Mouse (Mus musculus): ENCODE data around the gene Olfr665. TPM values are rescaled to one million over a fixed set of nuclear protein-coding genes. Genes with fewer than 3 reads are reported as not detected.
"Not testable (repeated sequence)": the region's sequence is repeated elsewhere in the genome, so short reads cannot be mapped to it uniquely, and the experiment has no call there.

Olfr665 gene
- not detected in 2 replicates for polyA plus RNA-seq (2015; fragmentation: Nextera tagmentation; extraction: Ambion mirVana)

DNA sequence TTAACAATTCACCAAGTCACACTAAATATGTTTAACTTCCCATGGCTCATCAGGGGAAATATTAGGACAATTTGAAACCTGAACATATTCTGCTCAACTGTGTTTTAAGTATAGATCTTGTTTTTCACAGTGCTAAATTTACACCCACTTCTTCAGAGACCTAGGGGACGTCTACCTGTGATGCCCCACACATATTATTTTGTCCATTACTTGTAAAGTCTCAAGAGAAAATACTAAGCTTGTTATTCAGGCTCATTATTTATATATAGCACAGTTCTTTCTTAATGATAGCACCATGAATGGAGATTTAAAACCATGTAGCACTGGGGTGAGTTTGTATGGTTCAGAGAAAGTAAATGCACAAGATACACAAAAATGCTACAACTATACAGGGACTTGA lies at the start of gene Olfr665:
Gene Olfr665, plus strand, starts transcription at position 301 of the 400 bp plus-strand sequence.
- Histone ChIP-seq H3K9ac (no peak within 1 kb of the TSS), H3K4me1 (no peaks in the 10 kb centered on the region), H3K4me2 (no peak within 1 kb of the TSS), H3K9me3 (no peaks in the 10 kb centered on the region), H3K36me3 (no peaks in the 10 kb centered on the region), H3K27ac (no peak within 1 kb of the TSS), H3K4me3 (no peak within 1 kb of the TSS), H3K27me3 (no peaks in the 10 kb centered on the region)
- 24% methylated on average over 1 of the region's 1 CpGs for WGBS
- ATAC-seq (ENCODE audit: borderline replicate concordance, extremely low read depth, low FRiP score, low TSS enrichment), result no peak

DNA sequence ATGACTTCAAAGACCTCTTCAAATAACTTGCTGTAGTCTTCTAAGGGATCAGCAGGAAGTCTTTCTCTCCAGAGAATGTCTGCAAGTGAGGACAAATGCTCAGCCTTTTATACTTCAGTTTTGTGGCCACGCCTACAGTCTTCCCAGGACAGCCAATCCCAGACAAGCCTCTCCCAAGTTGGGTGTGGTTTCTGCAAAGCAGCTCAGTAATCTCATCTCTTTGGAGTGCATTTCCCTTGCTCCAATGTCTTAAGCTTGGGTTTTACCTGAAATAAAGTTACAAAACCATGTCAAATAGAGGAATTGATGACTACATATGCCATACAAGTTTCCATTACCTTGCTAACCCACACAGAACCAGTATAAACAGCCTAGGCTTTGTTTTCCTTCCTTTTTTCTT lies 35.3 kb upstream of the Olfr665 start, which contains the start of gene Usp17lb:
Gene Usp17lb, minus strand, starts transcription at position 101 of the 400 bp plus-strand sequence.
- 57% methylated on average over 1 of the region's 1 CpGs for WGBS
- Histone ChIP-seq H3K4me3 (no peak within 1 kb of the TSS), H3K4me2 (no peak within 1 kb of the TSS), H3K36me3 (no peaks in the 10 kb centered on the region), H3K27ac (no peak within 1 kb of the TSS), H3K9ac (no peak within 1 kb of the TSS), H3K9me3 (no peaks in the 10 kb centered on the region), H3K27me3 (no peaks in the 10 kb centered on the region), H3K4me1 (no peaks in the 10 kb centered on the region)
- ATAC-seq (ENCODE audit: borderline replicate concordance, extremely low read depth, low FRiP score, low TSS enrichment), result no peak

DNA sequence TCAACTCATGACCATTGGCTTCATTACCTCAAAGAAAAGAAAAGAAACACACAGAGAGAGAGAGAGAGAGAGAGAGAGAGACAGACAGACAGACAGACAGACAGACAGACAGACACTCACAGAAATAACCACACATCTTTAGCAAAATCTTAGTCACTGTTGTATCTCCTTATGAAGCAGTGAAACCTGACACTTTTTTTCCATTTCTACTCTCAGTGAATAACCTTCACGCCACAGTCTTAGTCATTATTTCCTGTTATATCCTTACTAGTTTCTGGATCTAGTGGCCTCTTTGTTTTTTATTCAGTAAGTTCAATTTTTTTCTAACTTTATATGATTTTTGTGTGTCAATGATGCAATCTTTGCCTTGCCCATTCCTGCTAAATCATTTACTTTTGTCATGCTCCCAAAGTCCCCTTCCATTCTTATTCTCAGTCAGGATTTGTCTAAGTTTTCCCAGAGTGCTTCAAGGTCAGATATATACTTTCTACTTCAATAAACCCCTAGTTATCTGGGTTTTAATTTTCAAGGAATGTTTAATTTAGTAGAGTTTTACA lies 34.0 kb upstream of the Olfr665 start:
- H3K27ac ChIP-seq, result no peak overlapping the region
- H3K27me3 ChIP-seq, result no peaks in the 10 kb centered on the region
- H3K9ac ChIP-seq, result no peak overlapping the region
- H3K36me3 ChIP-seq, result no peaks in the 10 kb centered on the region
- WGBS, result 72% methylated on average over 1 of the region's 1 CpGs
- H3K4me3 ChIP-seq, result no peak overlapping the region
- H3K4me1 ChIP-seq, result no peaks in the 10 kb centered on the region
- H3K4me2 ChIP-seq, result no peak overlapping the region
- H3K9me3 ChIP-seq, result no peaks in the 10 kb centered on the region
- no peak for ATAC-seq (ENCODE audit: borderline replicate concordance, extremely low read depth, low FRiP score, low TSS enrichment)

DNA sequence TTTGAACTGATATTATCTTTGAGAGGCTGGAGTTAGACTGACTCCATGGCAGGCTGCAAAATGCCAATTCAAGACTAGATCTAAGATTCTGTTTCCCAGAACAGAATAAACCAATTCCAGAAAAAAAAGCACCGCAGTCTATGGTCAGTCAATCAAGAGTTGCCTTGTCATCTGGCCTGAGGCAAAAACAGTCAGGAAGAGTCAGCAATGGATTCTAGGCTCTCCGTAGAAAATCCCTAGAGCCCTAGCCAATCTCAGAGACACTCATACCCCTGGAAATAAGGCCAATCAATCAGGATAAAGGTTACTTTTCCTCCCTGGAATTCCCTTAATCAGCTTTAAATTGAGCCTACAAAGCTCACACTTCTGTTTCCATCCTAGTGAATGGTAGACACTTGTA lies 26.3 kb upstream of the Olfr665 start:
- WGBS, result 74% methylated on average over 2 of the region's 2 CpGs
- H3K9ac ChIP-seq; H3K27me3 ChIP-seq; H3K9me3 ChIP-seq; H3K4me2 ChIP-seq; H3K4me3 ChIP-seq; H3K36me3 ChIP-seq; H3K27ac ChIP-seq; H3K4me1 ChIP-seq; ATAC-seq (ENCODE audit: borderline replicate concordance, extremely low read depth, low FRiP score, low TSS enrichment): not testable (repeated sequence)

DNA sequence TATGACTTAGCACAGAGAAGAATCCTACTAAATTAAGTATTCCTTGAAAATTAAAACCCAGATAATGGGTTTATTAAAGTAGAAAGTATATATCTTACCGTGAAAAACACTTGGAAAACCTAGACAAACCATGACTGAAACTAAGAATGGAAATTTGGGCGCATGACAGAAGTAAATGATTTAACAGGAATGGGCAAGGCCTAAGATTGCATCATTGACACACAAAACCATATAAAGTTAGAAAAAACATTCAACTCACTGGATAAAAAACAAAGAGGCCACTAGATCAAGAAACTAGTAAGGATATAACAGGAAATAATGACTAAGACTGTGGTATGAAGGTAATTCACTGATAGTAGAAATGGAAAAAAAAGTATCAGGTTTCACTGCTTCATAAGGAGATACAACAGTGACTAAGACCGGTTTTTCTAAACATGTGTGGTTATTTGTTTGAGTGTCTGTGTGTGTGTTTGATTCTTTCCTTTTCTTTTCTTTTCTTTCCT lies 22.5 kb upstream of the Olfr665 start:
- Histone ChIP-seq H3K4me3 (no peak overlapping the region), H3K27ac (no peak overlapping the region), H3K4me1 (no peaks in the 10 kb centered on the region), H3K27me3 (no peaks in the 10 kb centered on the region), H3K4me2 (no peak overlapping the region), H3K36me3 (no peaks in the 10 kb centered on the region), H3K9ac (no peak overlapping the region), H3K9me3 (no peaks in the 10 kb centered on the region)
- WGBS, result 65% methylated on average over 3 of the region's 3 CpGs
- no peak for ATAC-seq (ENCODE audit: borderline replicate concordance, extremely low read depth, low FRiP score, low TSS enrichment)

DNA sequence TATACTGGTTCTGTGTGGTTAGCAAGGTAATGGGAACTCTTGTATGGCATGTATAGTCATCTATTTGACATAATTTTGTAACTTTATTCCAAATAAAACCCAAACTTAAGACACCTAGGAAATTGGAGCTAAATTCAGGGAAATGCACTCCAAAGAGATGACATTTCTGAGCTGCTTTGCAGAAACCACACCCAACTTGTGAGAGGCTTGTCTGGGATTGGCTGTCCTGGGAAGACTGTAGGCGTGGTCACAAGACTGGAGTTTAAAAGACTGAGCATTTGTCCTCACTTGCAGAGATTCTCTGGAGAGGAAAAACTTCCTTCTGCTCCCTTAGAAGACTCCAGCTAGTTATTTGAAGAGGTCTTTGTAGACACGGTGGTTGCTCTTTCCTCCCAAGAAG lies 21.1 kb upstream of the Olfr665 start, which contains the start of gene Usp17la:
Gene Usp17la, plus strand, starts transcription at position 301 of the 400 bp plus-strand sequence.
- H3K27ac ChIP-seq; ATAC-seq (ENCODE audit: borderline replicate concordance, extremely low read depth, low FRiP score, low TSS enrichment); H3K9ac ChIP-seq; H3K4me3 ChIP-seq; H3K9me3 ChIP-seq; H3K36me3 ChIP-seq; H3K27me3 ChIP-seq; H3K4me2 ChIP-seq; H3K4me1 ChIP-seq: not testable (repeated sequence)
- WGBS, result 60% methylated on average over 2 of the region's 2 CpGs

DNA sequence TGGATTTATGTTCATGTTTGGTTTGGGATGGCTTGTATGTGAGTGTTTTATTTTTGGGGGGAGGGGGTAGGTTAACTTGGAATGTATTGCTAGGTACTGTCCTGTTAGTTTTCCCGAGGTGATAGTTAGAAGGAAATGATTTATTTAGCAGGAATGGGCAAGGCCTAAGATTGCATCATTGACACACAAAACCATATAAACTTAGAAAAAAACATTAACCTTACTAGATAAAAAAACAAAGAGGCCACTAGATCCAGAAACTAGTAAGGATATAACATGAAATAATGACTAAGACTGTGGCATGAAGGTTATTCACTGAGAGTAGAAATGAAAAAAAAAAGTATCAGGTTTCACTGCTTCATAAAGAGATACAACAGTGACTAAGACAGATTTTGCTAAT lies 20.1 kb upstream of the Olfr665 start:
- no peak for ATAC-seq (ENCODE audit: borderline replicate concordance, extremely low read depth, low FRiP score, low TSS enrichment)

DNA sequence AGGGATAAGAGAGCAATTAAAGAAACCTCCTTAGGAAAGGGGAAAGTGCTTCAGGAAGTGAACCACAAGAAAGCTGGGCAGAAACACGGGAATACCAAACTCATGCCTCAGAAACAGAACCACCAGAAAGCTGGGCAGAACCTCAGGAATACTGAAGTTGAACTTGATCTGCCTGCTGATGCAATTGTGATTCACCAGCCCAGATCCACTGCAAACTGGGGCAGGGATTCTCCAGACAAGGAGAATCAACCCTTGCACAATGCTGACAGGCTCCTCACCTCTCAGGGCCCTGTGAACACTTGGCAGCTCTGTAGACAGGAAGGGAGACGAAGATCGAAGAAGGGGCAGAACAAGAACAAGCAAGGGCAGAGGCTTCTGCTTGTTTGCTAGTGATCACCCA lies 16.4 kb upstream of the Olfr665 start:
- Histone ChIP-seq H3K9me3 (no peaks in the 10 kb centered on the region), H3K4me3 (no peak overlapping the region), H3K27me3 (no peaks in the 10 kb centered on the region), H3K36me3 (no peaks in the 10 kb centered on the region), H3K9ac (no peak overlapping the region), H3K27ac (no peak overlapping the region), H3K4me1 (no peaks in the 10 kb centered on the region), H3K4me2 (no peak overlapping the region)
- no peak for ATAC-seq (ENCODE audit: borderline replicate concordance, extremely low read depth, low FRiP score, low TSS enrichment)
- 47% methylated on average over 3 of the region's 3 CpGs for WGBS

More for the DNA sequence above, 20.1 kb upstream of the Olfr665 start:
- 56% methylated on average over 1 of the region's 1 CpGs for WGBS
- Histone ChIP-seq H3K36me3 (no peaks in the 10 kb centered on the region), H3K4me3 (no peak overlapping the region), H3K4me1 (no peaks in the 10 kb centered on the region), H3K4me2 (no peak overlapping the region), H3K27ac (no peak overlapping the region), H3K27me3 (no peaks in the 10 kb centered on the region), H3K9me3 (no peaks in the 10 kb centered on the region), H3K9ac (no peak overlapping the region)

DNA sequence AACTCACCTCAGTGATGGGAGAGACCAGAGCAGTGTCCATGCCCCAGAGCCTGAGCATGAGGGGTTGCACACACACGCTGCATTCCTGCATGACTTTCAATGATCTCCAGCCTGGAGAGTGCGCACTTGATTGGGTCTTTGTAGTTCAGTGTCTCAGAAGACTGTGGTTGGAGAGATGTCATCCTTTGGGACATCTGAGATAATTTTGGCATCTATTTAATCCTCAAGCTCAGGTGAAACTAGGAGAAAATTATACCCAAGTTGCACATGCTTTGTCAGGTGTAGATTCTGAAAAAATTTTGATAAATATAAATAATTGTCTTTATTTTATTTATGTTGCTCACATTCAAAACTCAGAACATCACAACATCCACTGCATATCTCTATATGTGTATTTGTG lies 18.0 kb downstream of the Olfr665 start, which contains the start of gene Olfr666:
Gene Olfr666, minus strand, starts transcription at position 101 of the 400 bp plus-strand sequence.
- H3K9me3 ChIP-seq, result no peaks in the 10 kb centered on the region
- no peak within 1 kb of the TSS for H3K9ac ChIP-seq
- no peaks in the 10 kb centered on the region for H3K27me3 ChIP-seq
- WGBS, result 83% methylated on average over 2 of the region's 2 CpGs
- no peak within 1 kb of the TSS for H3K4me2 ChIP-seq
- H3K36me3 ChIP-seq, result no peaks in the 10 kb centered on the region
- no peak for ATAC-seq (ENCODE audit: borderline replicate concordance, extremely low read depth, low FRiP score, low TSS enrichment)
- H3K27ac ChIP-seq, result no peak within 1 kb of the TSS
- H3K4me1 ChIP-seq, result no peaks in the 10 kb centered on the region
- H3K4me3 ChIP-seq, result no peak within 1 kb of the TSS

DNA sequence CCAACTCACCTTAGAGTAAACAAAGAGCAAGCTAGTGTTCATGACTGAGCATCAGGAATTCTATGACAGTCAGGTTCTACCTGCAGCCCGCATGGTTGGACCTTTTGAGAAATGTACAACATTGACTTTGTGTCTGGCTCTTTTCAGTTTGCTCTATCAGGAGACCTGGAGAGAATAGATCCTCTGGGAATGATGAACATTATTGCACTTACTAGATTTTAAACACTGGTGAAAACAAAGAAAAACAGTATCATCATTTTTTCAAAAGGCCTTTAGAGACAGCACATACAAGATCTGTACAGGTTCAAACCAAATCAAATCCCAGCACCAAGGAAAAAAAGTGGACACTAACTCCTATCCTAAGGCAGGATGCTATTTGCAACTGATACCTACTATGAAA lies 43.6 kb downstream of the Olfr665 start, which contains the start of gene Olfr667:
Gene Olfr667, minus strand, starts transcription at position 101 of the 400 bp plus-strand sequence.
- Histone ChIP-seq H3K4me1 (no peaks in the 10 kb centered on the region), H3K4me2 (no peak within 1 kb of the TSS), H3K9ac (no peak within 1 kb of the TSS), H3K4me3 (no peak within 1 kb of the TSS), H3K9me3 (no peaks in the 10 kb centered on the region), H3K27ac (no peak within 1 kb of the TSS), H3K36me3 (no peaks in the 10 kb centered on the region), H3K27me3 (no peaks in the 10 kb centered on the region)
- no peak for ATAC-seq (ENCODE audit: borderline replicate concordance, extremely low read depth, low FRiP score, low TSS enrichment)
- WGBS, result 79% methylated on average over 1 of the region's 1 CpGs

DNA sequence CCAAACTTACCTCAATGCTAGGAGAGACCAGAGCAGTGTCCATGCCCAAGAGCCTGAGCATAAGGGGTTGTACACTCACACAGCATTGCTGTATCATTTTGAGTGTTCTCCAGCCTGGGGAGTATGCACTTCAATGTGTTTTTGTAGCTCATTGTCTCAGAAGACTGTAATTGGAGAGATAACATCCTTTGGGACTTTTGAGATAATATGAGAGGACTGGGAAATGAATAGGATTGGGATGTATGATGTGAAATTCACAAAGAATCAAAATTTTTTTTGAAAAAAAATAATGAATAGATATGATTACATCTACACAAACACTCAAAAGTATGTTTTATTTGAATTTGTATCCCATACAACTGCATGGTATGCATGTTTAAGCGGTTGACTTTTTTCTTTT lies 50.1 kb downstream of the Olfr665 start, which contains the start of gene Olfr668:
Gene Olfr668, minus strand, starts transcription at position 101 of the 400 bp plus-strand sequence.
- 67% methylated on average over 1 of the region's 1 CpGs for WGBS
- no peak within 1 kb of the TSS for H3K9ac ChIP-seq
- H3K27ac ChIP-seq, result no peak within 1 kb of the TSS
- H3K27me3 ChIP-seq, result no peaks in the 10 kb centered on the region
- H3K4me2 ChIP-seq, result no peak within 1 kb of the TSS
- no peaks in the 10 kb centered on the region for H3K4me1 ChIP-seq
- no peak for ATAC-seq (ENCODE audit: borderline replicate concordance, extremely low read depth, low FRiP score, low TSS enrichment)
- no peak within 1 kb of the TSS for H3K4me3 ChIP-seq
- no peaks in the 10 kb centered on the region for H3K9me3 ChIP-seq
- no peaks in the 10 kb centered on the region for H3K36me3 ChIP-seq

Measured in lung, embryonic 15.5 days (tissue).